Mouse (Mus musculus) midbrain, embryonic 14.5 days (tissue): ENCODE measurements around the gene Macf1. TPM values are rescaled to one million over a fixed set of nuclear protein-coding genes. Genes with fewer than 3 reads are reported as not detected.

Experiments used
- ATAC-seq: fragments of 200-750 bp; cut with Nextera tagmentation; 2 replicates; pipeline ENCODE4 v1.8.0; 2017; ENCODE audit warnings: moderate number of reproducible peaks, moderate library complexity; ENCODE audit not compliant: low FRiP score, low TSS enrichment
- DNase-seq: peaks from one replicate; pipeline ENCODE4 v3.0.0-alpha.2; 2015
- H3K27ac ChIP-seq: fragments of 300-500 bp; sonication (generic); replicated peaks from 2 replicates; pipeline ENCODE4 v1.5.1; 2014; ENCODE audit warnings: mild to moderate bottlenecking, low read depth, low read length, moderate library complexity
- H3K27me3 ChIP-seq: fragments of 300-500 bp; sonication (generic); 2 replicates; pipeline ENCODE4 v1.6.1; 2014; ENCODE audit warnings: low read length, control low read depth, mixed read lengths; ENCODE audit not compliant: control insufficient read depth, insufficient read depth
- H3K36me3 ChIP-seq: fragments of 300-500 bp; sonication (generic); 2 replicates; pipeline ENCODE4 v1.6.1; 2014; ENCODE audit warnings: low read length, control low read depth; ENCODE audit not compliant: control insufficient read depth, insufficient read depth
- H3K4me1 ChIP-seq: fragments of 300-500 bp; sonication (generic); 2 replicates; pipeline ENCODE4 v1.6.1; 2014; ENCODE audit warnings: mild to moderate bottlenecking, antibody characterized with exemption, low read length, control low read depth; ENCODE audit not compliant: control insufficient read depth, insufficient read depth
- H3K4me2 ChIP-seq: fragments of 300-500 bp; sonication (generic); 2 replicates; pipeline ENCODE4 v1.6.1; 2014; ENCODE audit warnings: mild to moderate bottlenecking, low read length, moderate library complexity
- H3K4me3 ChIP-seq: fragments of 300-500 bp; sonication (generic); replicated peaks from 2 replicates; pipeline ENCODE4 v1.5.1; 2014; ENCODE audit warnings: low read depth, low read length
- H3K9ac ChIP-seq: fragments of 300-500 bp; sonication (generic); replicated peaks from 2 replicates; pipeline ENCODE4 v1.6.1; 2014; ENCODE audit warnings: mild to moderate bottlenecking, low read length, moderate library complexity
- H3K9me3 ChIP-seq: fragments of 300-500 bp; sonication (generic); 2 replicates; pipeline ENCODE4 v1.6.1; 2016; ENCODE audit warnings: low read length, control low read depth, mixed read lengths; ENCODE audit not compliant: control insufficient read depth
- WGBS: fragments of 180-500 bp; shearing (Covaris S2); extraction: QIAGEN DNeasy Blood & Tissue Kit; methylation state at CpG from one replicate; pipeline ENCODE4 v1.1.7; 2014; 5-methylcytosine and 5-hydroxymethylcytosine counted together
- polyA plus RNA-seq: library from polyadenylated mRNA; unstranded; fragments of >200 nt; fragmentation: Nextera tagmentation; extraction: Ambion mirVana; gene quantifications from 2 replicates; pipeline ENCODE4 v1.2.1, GENCODE M21; 2014

The Macf1 gene
- polyA plus RNA-seq, 1 experiment from 2014 or later: 140 TPM

DNA sequence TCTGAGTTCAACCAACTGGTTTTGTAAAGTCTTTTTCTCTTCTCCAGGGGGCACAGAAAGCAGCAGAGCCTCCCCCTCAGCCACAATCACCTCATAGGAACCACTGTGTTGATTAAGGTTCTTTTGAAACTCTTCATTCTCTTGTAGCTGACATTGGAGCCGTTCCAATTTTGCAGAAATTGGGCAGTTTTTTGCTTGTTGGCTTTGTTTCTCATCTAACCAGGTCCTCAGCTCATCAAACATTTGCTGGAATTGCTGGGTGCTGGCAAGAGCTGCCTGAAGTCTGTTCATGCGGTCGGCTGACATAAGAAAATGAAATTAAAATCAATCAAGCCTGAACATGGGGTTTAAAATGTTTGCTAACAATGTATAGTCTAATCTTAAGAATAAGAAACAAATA is 251.0 kb downstream of the Macf1 start:
- Histone ChIP-seq H3K4me3 (no peak overlapping the region), H3K9me3 (no peaks in the 10 kb centered on the region), H3K9ac (no peak overlapping the region), H3K27me3 (no peaks in the 10 kb centered on the region), H3K27ac (no peak overlapping the region), H3K36me3 (peaks cover 82% of the 10 kb centered on the region), H3K4me2 (no peak overlapping the region), H3K4me1 (no peaks in the 10 kb centered on the region)
- DNase-seq: no peak
- 95% methylated on average over 3 of the region's 3 CpGs for WGBS
- ATAC-seq: no peak

DNA sequence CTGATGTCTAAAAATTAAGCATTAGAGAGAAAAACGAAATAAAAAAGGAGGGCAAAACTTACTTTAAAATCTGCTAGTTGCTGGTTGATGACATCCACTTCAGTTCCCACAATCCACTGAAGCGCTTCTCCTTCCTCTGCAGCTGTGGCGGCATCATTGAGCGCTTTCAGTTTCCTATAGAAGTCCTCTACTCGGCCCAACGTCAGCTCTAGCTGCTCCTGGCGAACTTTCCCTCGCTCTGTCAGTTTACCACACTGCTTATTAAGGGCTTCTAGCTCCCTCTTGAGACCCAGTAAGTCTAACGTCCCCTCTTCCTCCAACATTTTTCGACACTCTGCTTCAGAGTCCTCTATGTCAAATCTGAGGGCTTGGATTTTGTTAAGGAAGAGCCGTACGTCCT is 252.2 kb downstream of the Macf1 start:
- DNase-seq (no peak), ATAC-seq (no peak)
- Histone ChIP-seq H3K9ac (no peak overlapping the region), H3K4me2 (no peak overlapping the region), H3K27me3 (no peaks in the 10 kb centered on the region), H3K4me1 (no peaks in the 10 kb centered on the region), H3K36me3 (peaks cover 75% of the 10 kb centered on the region), H3K9me3 (no peaks in the 10 kb centered on the region), H3K27ac (no peak overlapping the region), H3K4me3 (no peak overlapping the region)
- 84% methylated on average over 12 of the region's 12 CpGs for WGBS

DNA sequence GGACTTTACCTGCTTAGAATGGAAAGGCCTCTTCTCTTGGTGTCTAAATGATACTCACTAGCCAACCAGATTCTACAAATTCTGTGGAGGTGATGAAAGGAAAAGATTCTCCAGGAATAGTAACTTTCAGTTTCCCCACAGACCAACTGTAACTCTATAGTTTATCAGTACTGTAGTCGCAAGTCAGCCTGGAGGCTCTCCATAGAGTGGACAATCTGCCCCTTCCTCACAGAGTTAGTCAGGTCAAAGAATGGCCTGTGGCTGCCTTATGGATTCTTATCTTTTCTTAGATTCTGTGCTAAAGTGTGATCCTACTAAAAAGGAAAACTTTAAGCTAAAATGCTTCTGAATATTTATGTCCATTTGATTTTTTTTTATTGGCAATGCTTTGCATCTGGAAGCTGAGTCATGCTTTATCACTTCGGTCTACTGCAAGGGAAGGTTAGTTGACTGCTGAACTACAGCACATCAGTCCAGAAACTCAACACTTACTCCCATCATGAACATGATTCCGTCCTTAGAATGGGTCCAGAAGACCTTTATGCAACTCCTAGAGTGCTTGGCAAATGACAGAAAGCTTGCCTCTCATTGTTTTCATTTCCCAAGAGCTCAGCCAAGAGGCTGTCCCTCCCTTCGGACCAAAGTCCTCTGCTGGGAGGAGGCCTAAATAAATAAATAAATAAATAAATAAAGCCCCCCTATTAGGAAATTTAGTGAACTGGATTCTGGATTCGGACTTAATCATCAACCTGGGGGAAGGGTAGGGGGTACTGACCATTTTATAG is 256.1 kb downstream of the Macf1 start:
- Histone ChIP-seq H3K4me2 (no peak overlapping the region), H3K36me3 (peaks cover 40% of the 10 kb centered on the region), H3K4me3 (no peak overlapping the region), H3K27me3 (no peaks in the 10 kb centered on the region), H3K9ac (no peak overlapping the region), H3K4me1 (no peaks in the 10 kb centered on the region), H3K27ac (no peak overlapping the region), H3K9me3 (no peaks in the 10 kb centered on the region)
- ATAC-seq (no peak), DNase-seq (no peak)
- 92% methylated on average over 5 of the region's 5 CpGs for WGBS

DNA sequence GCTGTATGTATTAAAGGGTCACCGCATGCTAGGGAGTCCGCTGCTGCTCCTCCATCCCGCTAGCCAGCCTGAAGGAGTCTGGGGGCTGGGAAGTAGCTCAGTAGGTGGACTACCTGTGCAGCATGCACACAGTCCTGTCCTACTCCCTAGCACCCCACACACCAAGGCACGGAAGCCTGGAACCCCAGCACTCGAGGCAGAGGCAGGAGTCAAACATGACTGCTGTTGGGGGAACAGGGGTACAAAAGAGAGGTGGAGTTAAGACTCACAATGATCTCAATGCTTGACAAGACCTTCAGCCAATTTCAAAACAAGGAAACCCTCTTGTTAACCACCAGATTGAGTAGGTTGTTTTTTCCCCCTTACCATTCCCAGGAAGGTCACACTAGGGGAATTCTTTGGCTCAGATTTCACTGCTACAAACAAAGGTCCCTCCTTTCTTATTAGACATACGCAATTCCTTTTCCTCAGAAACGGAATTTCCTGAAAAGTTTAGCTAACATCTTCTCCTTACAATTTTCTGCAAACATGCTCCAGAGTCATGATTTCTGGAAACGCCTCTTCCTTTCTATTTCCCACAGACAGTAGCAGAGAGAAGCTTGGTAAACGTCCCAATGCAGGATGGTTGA is 256.8 kb downstream of the Macf1 start:
- Histone ChIP-seq H3K27ac (no peak overlapping the region), H3K27me3 (no peaks in the 10 kb centered on the region), H3K4me1 (no peaks in the 10 kb centered on the region), H3K4me2 (no peak overlapping the region), H3K4me3 (no peak overlapping the region), H3K9me3 (no peaks in the 10 kb centered on the region), H3K9ac (no peak overlapping the region), H3K36me3 (peaks cover 33% of the 10 kb centered on the region)
- DNase-seq: no peak
- no peak for ATAC-seq
- WGBS: 92% methylated on average over 9 of the region's 9 CpGs

DNA sequence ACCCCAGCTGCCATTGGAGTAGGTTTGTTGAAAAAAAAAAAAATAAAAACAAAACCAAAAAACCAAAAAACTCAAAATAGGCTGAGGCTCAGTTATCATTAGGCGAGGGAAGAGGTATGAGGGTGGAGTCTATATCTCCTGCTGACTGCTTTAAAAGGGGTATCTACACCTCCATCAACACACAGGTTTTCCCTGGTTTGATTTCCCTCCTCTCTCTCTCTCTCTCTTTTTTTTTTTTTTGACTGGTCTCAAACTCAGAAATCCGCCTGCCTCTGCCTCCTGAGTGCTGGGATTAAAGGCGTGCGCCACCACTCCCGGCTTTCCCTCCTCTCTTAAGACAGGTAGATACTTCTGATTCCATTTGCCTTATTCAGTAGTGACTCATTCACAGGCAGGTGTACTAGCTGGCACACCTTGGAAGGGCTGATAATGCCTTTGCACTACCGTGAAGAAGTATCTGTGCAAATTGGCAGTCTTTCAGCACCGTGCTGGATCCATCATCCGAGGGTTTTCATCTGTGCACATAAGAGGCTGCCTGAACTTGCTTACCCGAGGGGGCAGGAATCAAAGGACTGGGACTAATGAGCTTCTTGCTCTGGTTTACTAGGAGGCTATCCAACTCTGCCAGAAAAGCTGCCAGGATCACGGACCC is 257.6 kb downstream of the Macf1 start:
- DNase-seq: no peak
- no peak overlapping the region for H3K4me2 ChIP-seq
- H3K27ac ChIP-seq: no peak overlapping the region
- 91% methylated on average over 10 of the region's 10 CpGs for WGBS
- H3K9ac ChIP-seq: no peak overlapping the region
- peaks cover 25% of the 10 kb centered on the region for H3K36me3 ChIP-seq
- no peaks in the 10 kb centered on the region for H3K9me3 ChIP-seq
- no peak for ATAC-seq
- H3K27me3 ChIP-seq: no peaks in the 10 kb centered on the region
- H3K4me1 ChIP-seq: no peaks in the 10 kb centered on the region
- H3K4me3 ChIP-seq: no peak overlapping the region

DNA sequence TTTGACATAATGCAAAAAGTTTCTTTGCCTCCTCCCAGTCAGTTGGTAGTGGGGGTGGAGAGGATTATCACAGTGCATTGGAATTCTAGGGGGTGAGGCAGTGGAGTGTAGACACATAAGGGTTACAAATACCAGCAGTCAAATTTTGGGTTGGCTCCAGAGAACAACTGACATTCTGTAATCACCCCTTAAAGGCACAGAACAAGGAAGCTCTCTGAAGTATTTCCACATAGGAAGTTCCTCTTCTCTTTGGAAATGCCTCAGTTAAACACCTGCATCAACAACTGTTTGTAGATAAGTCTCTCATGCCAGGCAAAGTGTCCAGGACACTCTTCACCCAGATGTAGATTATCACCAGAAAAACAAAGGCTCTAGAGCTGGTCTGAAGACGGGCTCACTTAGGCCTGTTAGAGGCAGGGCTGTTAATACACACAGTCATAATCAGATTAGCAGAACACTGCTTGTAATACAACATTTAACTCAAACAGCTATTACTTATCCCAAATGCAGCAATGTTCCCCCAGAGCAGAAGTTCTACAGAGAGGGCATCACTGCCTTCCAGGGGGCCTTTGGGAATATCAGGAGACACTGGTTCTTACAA is 258.4 kb downstream of the Macf1 start:
- Histone ChIP-seq H3K4me3 (no peak overlapping the region), H3K9me3 (no peaks in the 10 kb centered on the region), H3K9ac (no peak overlapping the region), H3K36me3 (peaks cover 17% of the 10 kb centered on the region), H3K27ac (no peak overlapping the region), H3K27me3 (no peaks in the 10 kb centered on the region), H3K4me1 (no peaks in the 10 kb centered on the region), H3K4me2 (no peak overlapping the region)
- WGBS: 69% methylated on average over 1 of the region's 1 CpGs
- no peak for ATAC-seq
- DNase-seq: no peak

DNA sequence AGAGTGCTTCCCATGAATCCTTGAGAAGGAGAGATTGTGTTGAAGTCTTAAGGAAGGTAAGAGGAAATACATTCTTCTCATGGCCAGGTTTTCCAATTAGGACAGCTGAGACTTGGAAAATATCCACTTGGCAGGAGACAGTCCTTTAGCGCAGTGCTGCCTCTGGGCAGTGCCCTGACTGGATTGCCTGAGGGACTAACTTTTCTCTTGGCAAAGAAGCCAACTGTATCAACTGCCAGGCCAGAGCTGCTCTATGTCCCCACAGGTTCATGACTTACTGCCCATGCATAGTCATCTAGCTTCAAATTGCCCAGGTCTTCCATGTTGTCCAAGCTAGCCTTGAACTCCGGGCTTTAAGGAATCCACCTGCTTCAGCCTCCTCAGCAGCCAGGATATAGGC is 260.1 kb downstream of the Macf1 start:
- 93% methylated on average over 2 of the region's 2 CpGs for WGBS
- Histone ChIP-seq H3K4me3 (no peak overlapping the region), H3K4me2 (no peak overlapping the region), H3K9me3 (no peaks in the 10 kb centered on the region), H3K36me3 (0 out of 2 replicates have a peak, but pooled peaks cover 7% of the 10 kb centered on the region), H3K27me3 (no peaks in the 10 kb centered on the region), H3K4me1 (no peaks in the 10 kb centered on the region), H3K9ac (no peak overlapping the region), H3K27ac (no peak overlapping the region)
- DNase-seq (no peak), ATAC-seq (no peak)

DNA sequence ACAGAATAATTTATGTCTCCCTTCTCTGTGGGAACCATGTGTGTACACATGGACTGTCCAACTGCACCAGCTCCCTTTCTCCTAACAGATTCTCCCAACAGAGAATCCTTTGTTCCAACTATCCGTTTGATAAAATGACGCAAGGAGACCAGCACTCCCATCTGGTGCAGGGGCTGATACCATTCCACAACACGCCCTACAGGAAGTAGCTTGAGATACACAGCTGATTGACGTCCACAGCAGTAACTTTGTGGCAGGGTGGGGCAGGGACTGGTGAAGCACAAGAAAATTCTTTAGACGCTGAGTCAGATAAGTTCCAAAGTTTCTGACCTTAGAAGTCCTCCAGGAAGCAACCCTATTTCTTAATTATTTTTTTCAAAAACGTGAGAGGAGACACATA is 261.3 kb downstream of the Macf1 start:
- no peak for DNase-seq
- Histone ChIP-seq H3K27me3 (no peaks in the 10 kb centered on the region), H3K9me3 (no peaks in the 10 kb centered on the region), H3K4me1 (no peaks in the 10 kb centered on the region), H3K27ac (no peak overlapping the region), H3K36me3 (no peaks in the 10 kb centered on the region), H3K4me2 (no peak overlapping the region), H3K4me3 (no peak overlapping the region), H3K9ac (no peak overlapping the region)
- WGBS: 79% methylated on average over 6 of the region's 6 CpGs
- no peak for ATAC-seq
